Mouse (Mus musculus) brain, embryonic 14.5 days (tissue): Measurements from ENCODE around the gene Kdm4d.

ENCODE experiments used
- CTCF ChIP-seq: fragments of 200-500 bp; IDR thresholded peaks from 2 replicates; pipeline ENCODE4 v1.5.1; 2012; ENCODE audit warnings: inconsistent platforms, mild to moderate bottlenecking, moderate library complexity, borderline replicate concordance; ENCODE audit not compliant: insufficient read depth, insufficient read length; ENCODE audit errors: extremely low read depth
- POLR2A ChIP-seq: fragments of 200-500 bp; IDR thresholded peaks from 2 replicates; pipeline ENCODE4 v1.6.1; 2012; ENCODE audit warnings: mild to moderate bottlenecking, inconsistent platforms, borderline replicate concordance; ENCODE audit not compliant: poor library complexity, insufficient read depth, insufficient read length, severe bottlenecking; ENCODE audit errors: extremely low read depth

- no peak for TF ChIP-seq CTCF
- no peak for TF ChIP-seq POLR2A
Observed at GRCm38 (mm10) chr9:14500916-14501424, 688 bp upstream of the Kdm4d start.
